ENCODE assay signal across 23 mouse cellular contexts in genomic region chr11:30635674-30636073, GRCm38 (mm10). TPM values are rescaled to one million over a fixed set of nuclear protein-coding genes. Genes with fewer than 3 reads are reported as not detected.
DNase-seq lines count a peak whose midpoint lies in the region; ATAC-seq and TF ChIP-seq lines count a peak whose summit lies in the region.
"Had no signal": no experiment of that assay in that cellular context is flagged by ENCODE, and none has a peak within 500 bp of the region (broad histone marks: within the 10 kb centered on the region; RNA-seq: fewer than 3 reads in every experiment).

No protein-coding gene starts in this region.

- H3K27ac ChIP-seq in midbrain, postnatal 0 days (ENCODE audit: low read depth, low read length) = no peak overlapping the region
- H3K27ac ChIP-seq in midbrain, embryonic 13.5 days = no peak overlapping the region
- H3K27ac ChIP-seq: embryonic facial prominence, embryonic 10.5 days; forebrain, embryonic 13.5 days; heart, embryonic 13.5 days; hindbrain, embryonic 12.5 days had no signal

- no peaks in the 10 kb centered on the region for H3K27me3 ChIP-seq in midbrain, postnatal 0 days (ENCODE audit: insufficient read depth, low read length)
- H3K27me3 ChIP-seq in midbrain, embryonic 13.5 days = no peaks in the 10 kb centered on the region
- H3K27me3 ChIP-seq: forebrain, embryonic 13.5 days; heart, embryonic 13.5 days; hindbrain, embryonic 12.5 days; Patski had no signal

- no peaks in the 10 kb centered on the region for H3K9me3 ChIP-seq in midbrain, postnatal 0 days (ENCODE audit: low read length)
- no peaks in the 10 kb centered on the region for H3K9me3 ChIP-seq in midbrain, embryonic 13.5 days
- H3K9me3 ChIP-seq: embryonic facial prominence, embryonic 10.5 days; forebrain, embryonic 13.5 days; G1E; heart, embryonic 13.5 days; hindbrain, embryonic 12.5 days had no signal

- H3K4me3 ChIP-seq in midbrain, postnatal 0 days (ENCODE audit: low read depth, low read length) = no peak overlapping the region
- no peak overlapping the region for H3K4me3 ChIP-seq in midbrain, embryonic 13.5 days (replicated peaks)
- H3K4me3 ChIP-seq: embryonic facial prominence, embryonic 10.5 days; forebrain, embryonic 13.5 days; heart, embryonic 13.5 days; hindbrain, embryonic 12.5 days had no signal

- DNase-seq in frontal cortex, postnatal 36 days (ENCODE audit: low spot score in 2 of 2) = no peak
- DNase-seq in layer of hippocampus, adult 8-10 months (ENCODE audit: low spot score in 2 of 2) = peak; percentile 8 to 9
- DNase-seq in layer of hippocampus, postnatal 14 days (ENCODE audit: low spot score in 2 of 2) = no peak
- DNase-seq in midbrain, postnatal 0 days (ENCODE audit: low spot score) = no peak
- DNase-seq in testis, postnatal 10 days (ENCODE audit: low spot score) = no peak
- DNase-seq: adrenal gland, postnatal 14 days; B cell, adult 2 months; cerebellum, adult 2 months; cerebellum, postnatal 10 days; forebrain, postnatal 0 days; gastrocnemius, postnatal 36 days; heart, adult 11 months; heart, postnatal 36 days had no signal

- peak; percentile 77 for ATAC-seq in frontal cortex, adult (ENCODE audit: low TSS enrichment)
- 0 out of 2 replicates have a peak, but pooled peaks have one; percentile 16 for ATAC-seq in midbrain, postnatal 0 days (ENCODE audit: low FRiP score)
- no peak for ATAC-seq in midbrain, embryonic 13.5 days
- ATAC-seq: activated CD4-positive, CD25-positive, alpha-beta regulatory T cell, adult 4 months; CD4-positive, CD25-positive, alpha-beta regulatory T cell, adult 4 months; forebrain, embryonic 13.5 days; Patski had no signal

- no peak overlapping the region for H3K4me2 ChIP-seq in midbrain, postnatal 0 days (ENCODE audit: low read depth, low read length, poor library complexity, severe bottlenecking)
- no peak overlapping the region for H3K4me2 ChIP-seq in midbrain, embryonic 13.5 days (replicated peaks)
- H3K4me2 ChIP-seq: forebrain, embryonic 13.5 days; heart, embryonic 13.5 days; hindbrain, embryonic 12.5 days had no signal

- no peaks in the 10 kb centered on the region for H3K4me1 ChIP-seq in midbrain, postnatal 0 days (ENCODE audit: insufficient read depth, low read length)
- H3K4me1 ChIP-seq in midbrain, embryonic 13.5 days (replicated peaks) = no peaks in the 10 kb centered on the region
- H3K4me1 ChIP-seq: embryonic facial prominence, embryonic 10.5 days; forebrain, embryonic 13.5 days; hindbrain, embryonic 12.5 days had no signal

- no peak overlapping the region for H3K9ac ChIP-seq in midbrain, postnatal 0 days (replicated peaks; ENCODE audit: low read length, poor library complexity, severe bottlenecking)
- H3K9ac ChIP-seq in midbrain, embryonic 13.5 days (replicated peaks) = no peak overlapping the region
- H3K9ac ChIP-seq: forebrain, embryonic 13.5 days; forebrain, postnatal 0 days; heart, embryonic 13.5 days; hindbrain, embryonic 12.5 days had no signal

- no peak for TF ChIP-seq CTCF in midbrain, postnatal 0 days (IDR thresholded peaks at IDR 0.05)

- 90% methylated on average over 1 of the region's 1 CpGs for WGBS in midbrain, postnatal 0 days
- 88% methylated on average over 1 of the region's 1 CpGs for WGBS in midbrain, embryonic 13.5 days

- H3K36me3 ChIP-seq in midbrain, postnatal 0 days (ENCODE audit: insufficient read depth, low read length) = no peaks in the 10 kb centered on the region
- H3K36me3 ChIP-seq in midbrain, embryonic 13.5 days = no peaks in the 10 kb centered on the region
- H3K36me3 ChIP-seq: embryonic facial prominence, embryonic 10.5 days; G1E; hindbrain, embryonic 12.5 days had no signal

RNA-seq across cellular contexts. Expression of gene Acyp2, which starts 13.7 kb away (rescaled TPM):
- 10 to 100 TPM; 16.8 to 26.9 (median 23.3) TPM for total RNA-seq in layer of hippocampus, adult 8-10 months (2022)
- 10 to 100 TPM; 26.6 to 27.2 TPM for total RNA-seq in layer of hippocampus, postnatal 14 days (2021)
- total RNA-seq in midbrain, postnatal 0 days (2014; rRNA removed) = 19.5 and 23.0 TPM in 2 replicates
- 38.0 and 41.6 TPM in 2 replicates for polyA plus RNA-seq in midbrain, postnatal 0 days (2015; fragmentation: Nextera tagmentation; extraction: Ambion mirVana)
- polyA plus RNA-seq in midbrain, embryonic 13.5 days (2015; fragmentation: Nextera tagmentation; extraction: Ambion mirVana) = 13.1 and 14.8 TPM in 2 replicates
- polyA plus RNA-seq: Patski had no signal

Comparison
In these comparisons a context has a peak if more than half of its experiments do, and no peak if none do; other contexts are left out.
1. DNase-seq: peak in layer of hippocampus, adult 8-10 months (2 of 2); none in frontal cortex, postnatal 36 days (0 of 2), layer of hippocampus, postnatal 14 days (0 of 2), midbrain, postnatal 0 days (single experiment) and testis, postnatal 10 days (single experiment).